Mouse (Mus musculus): ENCODE data around the gene Ak1. TPM values are rescaled to one million over a fixed set of nuclear protein-coding genes. Genes with fewer than 3 reads are reported as not detected.

Gene Ak1
- polyA plus RNA-seq, 1 experiment, result 0.08 TPM

GRCm38 (mm10) chr2:32668176-32668575 is 46.6 kb downstream of the Ak1 start:
- H3K4me3 ChIP-seq (replicated peaks), result no peak overlapping the region
- no peaks in the 10 kb centered on the region for H3K9me3 ChIP-seq (ENCODE audit: control insufficient read depth, low read length)
- H3K27me3 ChIP-seq (ENCODE audit: control insufficient read depth), result no peaks in the 10 kb centered on the region
- peaks cover 9% of the 10 kb centered on the region for H3K36me3 ChIP-seq (ENCODE audit: control insufficient read depth)
- TF ChIP-seq TAL1 (IDR thresholded peaks at IDR 0.05; ENCODE audit: low read length) (no peak), GATA1 (IDR thresholded peaks at IDR 0.05; ENCODE audit: low read length) (no peak)
- H3K4me1 ChIP-seq (ENCODE audit: control insufficient read depth), result peaks cover 35% of the 10 kb centered on the region

GRCm38 (mm10) chr2:32669876-32670275 is 48.3 kb downstream of the Ak1 start:
- Histone ChIP-seq H3K27me3 (ENCODE audit: control insufficient read depth) (no peaks in the 10 kb centered on the region), H3K9me3 (ENCODE audit: control insufficient read depth, low read length) (no peaks in the 10 kb centered on the region), H3K36me3 (ENCODE audit: control insufficient read depth) (peaks cover 15% of the 10 kb centered on the region), H3K4me1 (ENCODE audit: control insufficient read depth) (peaks cover 42% of the 10 kb centered on the region), H3K4me3 (replicated peaks) (no peak overlapping the region)
- no peak for TF ChIP-seq GATA1 (IDR thresholded peaks at IDR 0.05; ENCODE audit: low read length)
- no peak for TF ChIP-seq TAL1 (IDR thresholded peaks at IDR 0.05; ENCODE audit: low read length)

- no peak overlapping the region for H3K4me3 ChIP-seq (replicated peaks)
- H3K27me3 ChIP-seq (ENCODE audit: control insufficient read depth), result no peaks in the 10 kb centered on the region
- H3K36me3 ChIP-seq (ENCODE audit: control insufficient read depth), result peaks cover 13% of the 10 kb centered on the region
- no peaks in the 10 kb centered on the region for H3K9me3 ChIP-seq (ENCODE audit: control insufficient read depth, low read length)
- TF ChIP-seq TAL1 (IDR thresholded peaks at IDR 0.05; ENCODE audit: low read length) (no peak), GATA1 (IDR thresholded peaks at IDR 0.05; ENCODE audit: low read length) (no peak)
- peaks cover 37% of the 10 kb centered on the region for H3K4me1 ChIP-seq (ENCODE audit: control insufficient read depth)
These were observed 49.6 kb downstream of the Ak1 start for GRCm38 (mm10) chr2:32671147-32671546.

- TF ChIP-seq TAL1 (IDR thresholded peaks at IDR 0.05; ENCODE audit: low read length) (no peak), GATA1 (IDR thresholded peaks at IDR 0.05; ENCODE audit: low read length) (no peak)
- H3K36me3 ChIP-seq (ENCODE audit: control insufficient read depth), result peaks cover 13% of the 10 kb centered on the region
- peaks cover 3% of the 10 kb centered on the region for H3K9me3 ChIP-seq (ENCODE audit: control insufficient read depth, low read length)
- H3K4me1 ChIP-seq (ENCODE audit: control insufficient read depth), result peaks cover 37% of the 10 kb centered on the region
- no peak overlapping the region for H3K4me3 ChIP-seq (replicated peaks)
- no peaks in the 10 kb centered on the region for H3K27me3 ChIP-seq (ENCODE audit: control insufficient read depth)
These were observed 50.5 kb downstream of the Ak1 start for GRCm38 (mm10) chr2:32671907-32672595.

- Histone ChIP-seq H3K27me3 (ENCODE audit: control insufficient read depth) (no peaks in the 10 kb centered on the region), H3K36me3 (ENCODE audit: control insufficient read depth) (peaks cover 21% of the 10 kb centered on the region), H3K4me3 (replicated peaks) (no peak overlapping the region), H3K9me3 (ENCODE audit: control insufficient read depth, low read length) (peaks cover 7% of the 10 kb centered on the region), H3K4me1 (ENCODE audit: control insufficient read depth) (peaks cover 37% of the 10 kb centered on the region)
- no peak for TF ChIP-seq TAL1 (IDR thresholded peaks at IDR 0.05; ENCODE audit: low read length)
- TF ChIP-seq GATA1 (IDR thresholded peaks at IDR 0.05; ENCODE audit: low read length), result no peak
These were observed 51.8 kb downstream of the Ak1 start for GRCm38 (mm10) chr2:32673176-32673917.

GRCm38 (mm10) chr2:32676821-32677220 is 55.3 kb downstream of the Ak1 start:
- TF ChIP-seq TAL1 (IDR thresholded peaks at IDR 0.05; ENCODE audit: low read length) (no peak), GATA1 (IDR thresholded peaks at IDR 0.05; ENCODE audit: low read length) (no peak)
- Histone ChIP-seq H3K27me3 (ENCODE audit: control insufficient read depth) (no peaks in the 10 kb centered on the region), H3K4me3 (replicated peaks) (no peak overlapping the region), H3K9me3 (ENCODE audit: control insufficient read depth, low read length) (peaks cover 7% of the 10 kb centered on the region), H3K4me1 (ENCODE audit: control insufficient read depth) (peaks cover 20% of the 10 kb centered on the region), H3K36me3 (ENCODE audit: control insufficient read depth) (peaks cover 42% of the 10 kb centered on the region)

GRCm38 (mm10) chr2:32677683-32678082 is 56.1 kb downstream of the Ak1 start:
- Histone ChIP-seq H3K4me1 (ENCODE audit: control insufficient read depth) (peaks cover 11% of the 10 kb centered on the region), H3K4me3 (replicated peaks) (no peak overlapping the region), H3K36me3 (ENCODE audit: control insufficient read depth) (peaks cover 51% of the 10 kb centered on the region), H3K9me3 (ENCODE audit: control insufficient read depth, low read length) (peaks cover 7% of the 10 kb centered on the region), H3K27me3 (ENCODE audit: control insufficient read depth) (no peaks in the 10 kb centered on the region)
- TF ChIP-seq TAL1 (IDR thresholded peaks at IDR 0.05; ENCODE audit: low read length) (no peak), GATA1 (IDR thresholded peaks at IDR 0.05; ENCODE audit: low read length) (no peak)

GRCm38 (mm10) chr2:32680051-32680451 is 58.5 kb downstream of the Ak1 start:
- TF ChIP-seq GATA1 (IDR thresholded peaks at IDR 0.05; ENCODE audit: low read length), result no peak
- TF ChIP-seq TAL1 (IDR thresholded peaks at IDR 0.05; ENCODE audit: low read length), result no peak
- Histone ChIP-seq H3K4me1 (ENCODE audit: control insufficient read depth) (no peaks in the 10 kb centered on the region), H3K36me3 (ENCODE audit: control insufficient read depth) (peaks cover 67% of the 10 kb centered on the region), H3K9me3 (ENCODE audit: control insufficient read depth, low read length) (peaks cover 7% of the 10 kb centered on the region), H3K4me3 (replicated peaks) (no peak overlapping the region), H3K27me3 (ENCODE audit: control insufficient read depth) (no peaks in the 10 kb centered on the region)

- H3K4me3 ChIP-seq (replicated peaks), result no peak overlapping the region
- TF ChIP-seq GATA1 (IDR thresholded peaks at IDR 0.05; ENCODE audit: low read length), result no peak
- no peak for TF ChIP-seq TAL1 (IDR thresholded peaks at IDR 0.05; ENCODE audit: low read length)
- H3K9me3 ChIP-seq (ENCODE audit: control insufficient read depth, low read length), result peaks cover 7% of the 10 kb centered on the region
- H3K4me1 ChIP-seq (ENCODE audit: control insufficient read depth), result no peaks in the 10 kb centered on the region
- H3K27me3 ChIP-seq (ENCODE audit: control insufficient read depth), result no peaks in the 10 kb centered on the region
- peaks cover 77% of the 10 kb centered on the region for H3K36me3 ChIP-seq (ENCODE audit: control insufficient read depth)
These were observed 59.5 kb downstream of the Ak1 start for GRCm38 (mm10) chr2:32680961-32681650.
